Mouse (Mus musculus) heart, embryonic 16.5 days (tissue): Measurements from ENCODE around the gene Mgat4e. TPM values are rescaled to one million over a fixed set of nuclear protein-coding genes. Genes with fewer than 3 reads are reported as not detected.
"Not testable (repeated sequence)": the region's sequence is repeated elsewhere in the genome, so short reads cannot be mapped to it uniquely, and the experiment has no call there.

ENCODE experiments used
- ATAC-seq: fragments of 200-750 bp; cut with Nextera tagmentation; replicated peaks from 2 replicates; pipeline ENCODE4 v1.8.0; 2017; ENCODE audit warnings: moderate number of reproducible peaks; ENCODE audit not compliant: insufficient read depth, low FRiP score; ENCODE audit errors: extremely low read depth
- H3K27ac ChIP-seq: fragments of 300-500 bp; sonication (generic); 2 replicates; pipeline ENCODE4 v1.5.1; 2014; ENCODE audit warnings: mild to moderate bottlenecking, low read length, control low read depth, moderate library complexity
- H3K27me3 ChIP-seq: fragments of 300-500 bp; sonication (generic); 2 replicates; pipeline ENCODE4 v1.6.1; 2014; ENCODE audit warnings: low read length, mixed read lengths; ENCODE audit not compliant: control insufficient read depth, insufficient read depth
- H3K36me3 ChIP-seq: fragments of 300-500 bp; sonication (generic); 2 replicates; pipeline ENCODE4 v1.6.1; 2014; ENCODE audit not compliant: control insufficient read depth, insufficient read depth
- H3K4me1 ChIP-seq: fragments of 300-500 bp; sonication (generic); 2 replicates; pipeline ENCODE4 v1.6.1; 2014; ENCODE audit warnings: low read length, mixed read lengths; ENCODE audit not compliant: control insufficient read depth, insufficient read depth
- H3K4me2 ChIP-seq: fragments of 300-500 bp; sonication (generic); 2 replicates; pipeline ENCODE4 v1.6.1; 2014; ENCODE audit warnings: low read depth, mild to moderate bottlenecking, control low read depth, low read length
- H3K4me3 ChIP-seq: fragments of 300-500 bp; sonication (generic); 2 replicates; pipeline ENCODE4 v1.5.1; 2014; ENCODE audit warnings: mild to moderate bottlenecking, control low read depth, low read length
- H3K9ac ChIP-seq: fragments of 300-500 bp; sonication (generic); 2 replicates; pipeline ENCODE4 v1.6.1; 2014; ENCODE audit warnings: low read length, control low read depth
- H3K9me3 ChIP-seq: fragments of 300-500 bp; sonication (generic); replicated peaks from 2 replicates; pipeline ENCODE4 v1.6.1; 2016; ENCODE audit warnings: low read length; ENCODE audit not compliant: control insufficient read depth
- WGBS: fragments of 180-500 bp; shearing (Covaris S2); extraction: QIAGEN DNeasy Blood & Tissue Kit; methylation state at CpG from one replicate; pipeline ENCODE4 v1.1.7; 2014; 5-methylcytosine and 5-hydroxymethylcytosine counted together
- polyA plus RNA-seq: library from polyadenylated mRNA; unstranded; fragments of >200 nt; fragmentation: Nextera tagmentation; extraction: Ambion mirVana; gene quantifications from 2 replicates; pipeline ENCODE4 v1.2.1, GENCODE M21; 2015

Mgat4e gene
- polyA plus RNA-seq, 1 experiment from 2014 or later: not detected

DNA sequence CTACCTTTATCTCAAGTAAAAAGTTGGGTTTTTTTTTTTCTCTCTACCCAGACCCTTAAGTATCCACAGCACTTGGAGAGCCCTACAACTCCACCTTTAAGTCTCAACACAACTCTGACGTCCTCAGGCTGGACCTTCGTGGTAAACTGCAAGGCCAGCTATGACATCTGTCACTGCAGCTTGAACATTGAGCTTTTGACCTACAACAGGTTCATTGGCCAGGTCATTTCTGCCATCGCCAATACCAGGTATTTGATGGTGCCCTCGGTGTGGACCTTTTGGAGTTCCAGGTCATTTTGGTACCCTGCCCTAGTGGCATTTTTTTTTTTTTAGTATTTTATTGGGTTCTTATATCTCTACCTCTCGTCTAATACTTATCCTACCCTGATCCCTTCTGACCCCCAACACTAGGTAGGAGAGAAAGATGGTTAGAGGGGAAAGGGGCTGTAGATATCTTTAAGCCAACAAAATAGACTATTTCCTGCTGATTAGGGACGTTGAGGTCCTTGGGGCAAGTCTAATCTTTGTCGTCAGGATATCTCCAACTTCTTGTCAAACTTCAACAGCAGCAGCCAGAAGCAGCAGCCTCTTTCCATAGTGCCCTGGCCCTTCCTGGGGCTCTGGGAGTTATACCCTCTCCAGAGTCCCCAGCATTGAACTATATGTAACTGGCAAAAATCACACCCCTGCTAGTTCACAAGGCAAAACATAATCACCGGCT lies 29.3 kb downstream of the Mgat4e start:
- no peaks in the 10 kb centered on the region for H3K27me3 ChIP-seq
- no peaks in the 10 kb centered on the region for H3K9me3 ChIP-seq
- no peak overlapping the region for H3K4me3 ChIP-seq
- 58% methylated on average over 8 of the region's 8 CpGs for WGBS
- H3K36me3 ChIP-seq: no peaks in the 10 kb centered on the region
- H3K4me2 ChIP-seq: no peak overlapping the region
- H3K27ac ChIP-seq: no peak overlapping the region
- no peak for ATAC-seq
- no peak overlapping the region for H3K9ac ChIP-seq
- H3K4me1 ChIP-seq: peaks cover 9% of the 10 kb centered on the region

GRCm38 (mm10) chr1:134519201-134519600 lies 30.3 kb downstream of the Mgat4e start:
- not testable (repeated sequence) for H3K27me3 ChIP-seq, H3K27ac ChIP-seq, H3K4me2 ChIP-seq, ATAC-seq, H3K36me3 ChIP-seq, H3K9ac ChIP-seq, H3K4me3 ChIP-seq, H3K4me1 ChIP-seq, H3K9me3 ChIP-seq
- 90% methylated on average over 5 of the region's 5 CpGs for WGBS

GRCm38 (mm10) chr1:134518677-134519076 lies 30.8 kb downstream of the Mgat4e start:
- Histone ChIP-seq H3K9ac (no peak overlapping the region), H3K4me3 (no peak overlapping the region), H3K9me3 (no peaks in the 10 kb centered on the region), H3K4me1 (peaks cover 9% of the 10 kb centered on the region), H3K27ac (no peak overlapping the region), H3K4me2 (peak overlapping the region; percentile 8; the same call in 1 of the 2 replicates), H3K36me3 (no peaks in the 10 kb centered on the region), H3K27me3 (no peaks in the 10 kb centered on the region)
- WGBS: 2% methylated on average over 7 of the region's 7 CpGs
- ATAC-seq: peak; percentile 79

- H3K4me3 ChIP-seq, H3K27ac ChIP-seq, H3K9ac ChIP-seq, H3K4me2 ChIP-seq, H3K27me3 ChIP-seq, H3K4me1 ChIP-seq, H3K9me3 ChIP-seq, H3K36me3 ChIP-seq, ATAC-seq: not testable (repeated sequence)
- 89% methylated on average over 14 of the region's 14 CpGs for WGBS
These were observed 31.6 kb downstream of the Mgat4e start for GRCm38 (mm10) chr1:134517841-134518240.

- Histone ChIP-seq H3K27me3 (0 out of 2 replicates have a peak, but pooled peaks cover 2% of the 10 kb centered on the region), H3K36me3 (no peaks in the 10 kb centered on the region), H3K4me3 (no peak overlapping the region), H3K9me3 (no peaks in the 10 kb centered on the region), H3K27ac (peak overlapping the region; percentile 71), H3K4me2 (0 out of 2 replicates have a peak overlapping the region, but pooled peaks have one; percentile 17), H3K9ac (no peak overlapping the region), H3K4me1 (peaks cover 9% of the 10 kb centered on the region)
- peak; percentile 54 for ATAC-seq
- WGBS: 18% methylated on average over 4 of the region's 4 CpGs
These were observed 32.8 kb downstream of the Mgat4e start for GRCm38 (mm10) chr1:134516491-134517198.

- H3K9ac ChIP-seq: no peak overlapping the region
- peak overlapping the region; percentile 71 for H3K27ac ChIP-seq
- peaks cover 9% of the 10 kb centered on the region for H3K4me1 ChIP-seq
- 0 out of 2 replicates have a peak overlapping the region, but pooled peaks have one; percentile 17 for H3K4me2 ChIP-seq
- 52% methylated on average over 2 of the region's 2 CpGs for WGBS
- H3K4me3 ChIP-seq: no peak overlapping the region
- no peaks in the 10 kb centered on the region for H3K9me3 ChIP-seq
- H3K36me3 ChIP-seq: no peaks in the 10 kb centered on the region
- H3K27me3 ChIP-seq: 0 out of 2 replicates have a peak, but pooled peaks cover 2% of the 10 kb centered on the region
- 0 out of 2 replicates have a peak, but pooled peaks have one; percentile 32 for ATAC-seq
These were observed 33.6 kb downstream of the Mgat4e start for GRCm38 (mm10) chr1:134515891-134516290.

GRCm38 (mm10) chr1:134513876-134514590 lies 35.4 kb downstream of the Mgat4e start:
- H3K9me3 ChIP-seq: no peaks in the 10 kb centered on the region
- 0 out of 2 replicates have a peak, but pooled peaks cover 2% of the 10 kb centered on the region for H3K27me3 ChIP-seq
- WGBS: 45% methylated on average over 16 of the region's 16 CpGs
- peak overlapping the region; percentile 74 for H3K4me2 ChIP-seq
- peaks cover 9% of the 10 kb centered on the region for H3K4me1 ChIP-seq
- no peak overlapping the region for H3K27ac ChIP-seq
- H3K9ac ChIP-seq: peak overlapping the region; percentile 61; the same call in 1 of the 2 replicates
- H3K36me3 ChIP-seq: no peaks in the 10 kb centered on the region
- ATAC-seq: no peak
- H3K4me3 ChIP-seq: peak overlapping the region; percentile 54

- 0 out of 2 replicates have a peak, but pooled peaks cover 2% of the 10 kb centered on the region for H3K27me3 ChIP-seq
- H3K36me3 ChIP-seq: no peaks in the 10 kb centered on the region
- WGBS: 2% methylated on average over 38 of the region's 38 CpGs
- peak overlapping the region; percentile 74 for H3K4me2 ChIP-seq
- no peaks in the 10 kb centered on the region for H3K9me3 ChIP-seq
- 0 out of 2 replicates have a peak, but pooled peaks have one; percentile 42 for ATAC-seq
- peak overlapping the region; percentile 61 for H3K9ac ChIP-seq
- H3K4me3 ChIP-seq: peak overlapping the region; percentile 54
- peaks cover 9% of the 10 kb centered on the region for H3K4me1 ChIP-seq
- H3K27ac ChIP-seq: no peak overlapping the region
These were observed 36.1 kb downstream of the Mgat4e start for GRCm38 (mm10) chr1:134513312-134513860.
